Mouse (Mus musculus): Measurements from ENCODE around the gene Palld.

GRCm38 (mm10) chr8:61661611-61662010 lies 240.9 kb downstream of the Palld start:
- no peak for TF ChIP-seq CTCF (IDR thresholded peaks at IDR 0.05; ENCODE audit: low read depth, low read length)
- no peak for TF ChIP-seq POLR2A (IDR thresholded peaks at IDR 0.05; ENCODE audit: insufficient read depth, low read length)
- TF ChIP-seq EP300 (IDR thresholded peaks at IDR 0.05; ENCODE audit: insufficient read depth, low read depth, low read length) = no peak

All from ES-Bruce4 (cell line).